Mouse (Mus musculus): ENCODE data around the gene Csmd2.

- TF ChIP-seq CHD2 (IDR thresholded peaks at IDR 0.05; ENCODE audit: low read depth, low read length), result no peak
- no peak for TF ChIP-seq ZNF384 (IDR thresholded peaks at IDR 0.05; ENCODE audit: low read depth, low read length)
- TF ChIP-seq MAFK (IDR thresholded peaks at IDR 0.05; ENCODE audit: insufficient read depth, low read depth, low read length), result no peak
- no peak for TF ChIP-seq HCFC1 (IDR thresholded peaks at IDR 0.05; ENCODE audit: borderline replicate concordance, insufficient read depth, low read length)
- TF ChIP-seq ZC3H11A (IDR thresholded peaks at IDR 0.05; ENCODE audit: borderline replicate concordance, low read depth, low read length), result no peak
Observed at GRCm38 (mm10) chr4:128048716-128049115, 61.1 kb downstream of the Csmd2 start.
